Mouse (Mus musculus) myocyte (in vitro differentiated cells): ENCODE measurements at regions not wholly inside any gene's neighbourhood (a gene's known extent, or its start where the extent isn't known, plus 50 kb on each side); places are given as distances from the start of the nearest gene placed in this dataset.

ENCODE experiments used
- CEBPB ChIP-seq: IDR thresholded peaks from 2 replicates; pipeline ENCODE4 v1.6.1; 2011; ENCODE audit warnings: mild to moderate bottlenecking, moderate library complexity; ENCODE audit not compliant: poor library complexity, insufficient read depth, severe bottlenecking
- E2F4 ChIP-seq: IDR thresholded peaks from one replicate; pipeline ENCODE4 v1.6.1; 2011; ENCODE audit warnings: mild to moderate bottlenecking, control low read depth, moderate library complexity; ENCODE audit not compliant: insufficient read depth
- MAX ChIP-seq: IDR thresholded peaks from one replicate; pipeline ENCODE4 v1.6.1; 2011; ENCODE audit warnings: low read depth, mild to moderate bottlenecking, control low read depth
- MYOD1 ChIP-seq, 3 experiments: IDR thresholded peaks; one replicate each; pipeline ENCODE4 v1.6.1; 2011; ENCODE audit warnings: control low read depth in 2 of 3, low read depth in 2 of 3, mild to moderate bottlenecking in 2 of 3, moderate library complexity in 1 of 3; ENCODE audit not compliant: insufficient read length in 2 of 3, control insufficient read depth in 1 of 3
- MYOG ChIP-seq, 3 experiments: IDR thresholded peaks; one replicate each; pipeline ENCODE4 v1.6.1; 2011; ENCODE audit warnings: control low read depth in 2 of 3, low read depth in 2 of 3, mild to moderate bottlenecking in 2 of 3; ENCODE audit not compliant: insufficient read length in 2 of 3, control insufficient read depth in 1 of 3, insufficient read depth in 1 of 3
- POLR2A ChIP-seq: IDR thresholded peaks from one replicate; pipeline ENCODE4 v1.6.1; 2011; ENCODE audit warnings: low read depth, mild to moderate bottlenecking, control low read depth, moderate library complexity; ENCODE audit not compliant: insufficient read length
- POLR2AphosphoS2 ChIP-seq: IDR thresholded peaks from one replicate; pipeline ENCODE4 v1.6.1; 2011; ENCODE audit warnings: low read depth, control low read depth; ENCODE audit not compliant: insufficient read length
- TCF12 ChIP-seq: IDR thresholded peaks from one replicate; pipeline ENCODE4 v1.6.1; 2011; ENCODE audit warnings: mild to moderate bottlenecking, control low read depth; ENCODE audit not compliant: poor library complexity, insufficient read depth, severe bottlenecking
- TCF3 ChIP-seq: IDR thresholded peaks from one replicate; pipeline ENCODE4 v1.6.1; 2011; ENCODE audit warnings: low read depth, control low read depth; ENCODE audit not compliant: insufficient read length
- USF1 ChIP-seq: IDR thresholded peaks from one replicate; pipeline ENCODE4 v1.6.1; 2011; ENCODE audit warnings: low read depth, mild to moderate bottlenecking, control low read depth, moderate library complexity

DNA sequence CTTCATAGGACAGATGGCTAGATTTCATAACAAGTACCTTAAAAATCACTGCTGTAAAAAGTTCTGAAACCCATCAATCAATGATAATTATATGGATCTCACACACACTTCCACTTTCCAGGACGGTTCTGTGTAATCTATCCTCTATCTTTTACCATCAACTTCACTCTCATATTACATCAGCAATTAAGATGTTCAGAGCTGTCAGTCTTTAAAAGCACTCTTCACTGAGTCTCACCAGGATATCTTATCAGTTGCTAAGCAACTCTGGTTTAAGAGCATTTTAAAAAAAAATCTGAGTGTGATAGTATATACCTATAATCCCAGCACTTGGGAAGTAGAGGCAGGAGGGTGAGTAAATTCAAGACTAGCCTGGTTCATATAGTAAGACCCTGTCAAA lies 312.0 kb upstream of the Gpr149 start:
- no peak for TF ChIP-seq POLR2A
- no peak for TF ChIP-seq E2F4
- TF ChIP-seq POLR2AphosphoS2 = no peak
- TF ChIP-seq MYOG (IDR thresholded peaks at IDR 0.05; ENCODE audit: control insufficient read depth in 1 of 3, insufficient read depth in 1 of 3, insufficient read length in 2 of 3, low read depth in 2 of 3) = no peak
- TF ChIP-seq CEBPB = no peak
- TF ChIP-seq USF1 = no peak
- TF ChIP-seq TCF12 = no peak
- no peak for TF ChIP-seq TCF3
- TF ChIP-seq MYOD1 (IDR thresholded peaks at IDR 0.05; ENCODE audit: control insufficient read depth in 1 of 3, insufficient read length in 2 of 3, low read depth in 2 of 3) = no peak
- no peak for TF ChIP-seq MAX
